Mouse (Mus musculus) B cell, adult (primary cell): ENCODE results near the gene Bex2. TPM values are rescaled to one million over a fixed set of nuclear protein-coding genes. Genes with fewer than 3 reads are reported as not detected.

Source experiments
- total RNA-seq: library from RNA; stranded (reverse); gene quantifications from 4 replicates; pipeline ENCODE4 v1.2.4, GENCODE M21; 2023; ENCODE audit not compliant: inconsistent age

Gene Bex2
- total RNA-seq = 0.60 to 0.64 TPM in 2 of 4 replicates, not detected in the others

DNA sequence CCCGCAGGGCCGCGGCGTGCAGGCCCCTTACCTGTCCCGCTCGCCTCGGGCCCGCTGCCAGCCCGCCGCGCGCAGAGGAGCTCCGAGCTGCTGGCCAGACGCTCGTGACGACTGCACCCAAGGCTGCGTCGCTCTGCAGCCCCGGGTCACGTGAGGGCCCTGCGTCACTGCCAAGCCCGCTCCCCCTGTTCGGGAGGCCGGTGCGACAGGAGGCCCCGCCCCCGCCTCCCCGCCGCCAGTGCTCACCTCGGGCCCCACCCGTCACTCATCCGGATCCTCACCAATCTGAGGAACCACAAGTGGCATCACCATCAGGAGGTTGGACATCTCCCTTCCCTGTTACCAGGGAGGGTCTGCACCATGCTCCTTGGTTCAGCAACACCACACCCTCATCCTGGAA is at the start of gene Bex2:
TSS of gene Bex2 (minus strand) at position 217 of the 400 bp plus-strand sequence.

DNA sequence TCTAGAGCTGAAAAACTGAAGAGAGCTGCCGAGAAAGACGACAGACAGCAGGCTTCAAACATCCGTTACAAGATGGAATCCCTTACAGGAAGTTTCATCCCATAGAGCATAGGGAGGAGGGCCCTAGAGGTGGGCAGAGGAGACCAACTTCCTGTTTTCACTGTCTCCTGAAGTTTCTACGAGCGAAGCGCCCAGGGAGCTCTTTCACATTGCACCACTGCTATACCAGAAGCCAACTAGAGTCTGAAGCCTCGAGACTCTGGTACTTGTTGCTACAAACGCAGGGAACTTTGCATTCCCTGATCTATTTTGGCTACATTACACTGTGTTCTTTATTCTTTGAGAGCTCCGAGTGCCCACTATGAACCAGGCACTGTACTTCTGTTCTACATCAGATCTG is 17.1 kb upstream of the Bex2 start, which contains the start of gene Nxf3:
TSS of gene Nxf3 (minus strand) at position 101 of the 400 bp plus-strand sequence.

DNA sequence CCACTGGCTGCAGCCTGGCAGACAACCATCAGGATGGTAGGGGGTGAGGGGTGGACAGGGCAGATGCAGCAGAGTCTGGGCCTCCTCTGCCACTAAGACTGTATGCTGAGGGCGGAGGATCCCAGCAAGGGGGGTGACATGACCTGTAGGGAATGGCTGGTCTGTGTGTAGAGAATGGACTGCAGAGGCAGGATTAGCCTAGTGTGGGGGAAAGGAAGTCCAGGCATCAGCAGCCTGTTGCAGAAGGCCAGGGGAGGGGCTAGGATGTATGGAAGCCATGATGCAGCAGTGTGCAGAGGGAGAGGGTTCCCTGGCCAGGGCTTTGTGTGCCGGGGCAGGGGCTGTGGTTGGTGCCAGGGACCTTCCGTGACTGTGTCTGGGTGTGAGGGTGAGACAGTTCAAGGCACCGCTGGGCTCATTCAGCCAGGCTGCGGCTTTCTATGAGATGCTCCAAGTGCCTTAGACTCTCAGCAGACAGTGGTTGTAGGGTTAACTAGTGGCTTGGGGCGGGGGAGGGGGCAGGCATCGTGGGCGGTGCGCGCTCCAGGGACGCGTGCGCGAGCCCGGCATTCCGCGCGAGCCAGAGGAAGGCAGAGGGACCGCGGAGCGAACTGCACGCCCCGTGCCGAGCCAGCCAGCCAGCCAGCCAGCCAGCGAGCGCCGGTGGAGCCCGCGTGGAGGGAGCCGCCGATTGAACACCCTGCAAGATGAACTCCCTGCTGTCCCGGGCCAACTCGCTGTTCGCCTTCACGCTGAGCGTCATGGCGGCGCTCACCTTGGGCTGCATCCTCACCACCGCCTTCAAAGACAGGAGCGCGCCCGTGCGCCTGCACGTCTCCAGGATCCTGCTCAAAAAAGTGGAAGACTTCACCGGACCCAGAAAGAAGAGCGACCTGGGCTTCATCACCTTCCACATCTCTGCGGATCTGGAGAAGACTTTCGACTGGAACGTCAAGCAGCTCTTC is 35.0 kb downstream of the Bex2 start, which contains the start of gene Arxes1:
TSS of gene Arxes1 (plus strand) at position 569 of the 965 bp plus-strand sequence.

Other genes with a start within 250 kb of the Bex2 start
- gene Gprasp2, start 229.2 kb downstream of the Bex2 start, total RNA-seq = 7.7 to 13.8 TPM (median 11.8 TPM) in 4 replicates
- 0.33 to 0.64 TPM in 2 of 4 replicates, not detected in the others for gene Arxes2, start 74.4 kb downstream of the Bex2 start, total RNA-seq
- gene Arxes1, start 34.9 kb downstream of the Bex2 start, total RNA-seq = 0.45 TPM in 1 of 4 replicates, not detected in the others
- not detected in 4 replicates for gene Nxf3, start 17.0 kb upstream of the Bex2 start, total RNA-seq
- 1.5 TPM in 1 of 4 replicates, not detected in the others for gene Bex4, start 70.8 kb upstream of the Bex2 start, total RNA-seq
- 1.2 to 2.7 TPM (median 1.6 TPM) in 3 of 4 replicates, not detected in the other for gene Tceal8, start 104.1 kb upstream of the Bex2 start, total RNA-seq
- gene Tceal5, start 135.6 kb upstream of the Bex2 start, total RNA-seq = not detected in 4 replicates
- not detected in 4 replicates for gene Tceal7, start 146.5 kb upstream of the Bex2 start, total RNA-seq
- gene Bex1, start 147.3 kb upstream of the Bex2 start, total RNA-seq = 1.6 to 3.0 TPM (median 2.5 TPM) in 4 replicates
- gene Tceal9, start 176.8 kb upstream of the Bex2 start, total RNA-seq = 65.9 to 82.3 TPM (median 72.4 TPM) in 4 replicates
- gene Bex3, start 202.0 kb upstream of the Bex2 start, total RNA-seq = 80.9 to 94.1 TPM (median 89.0 TPM) in 4 replicates